Mouse (Mus musculus): ENCODE data around the gene Cfap69.
"Not testable (repeated sequence)": the region's sequence is repeated elsewhere in the genome, so short reads cannot be mapped to it uniquely, and the experiment has no call there.

Gene Cfap69

GRCm38 (mm10) chr5:5663655-5664370, at the start of gene Cfap69:
Gene Cfap69 (minus strand): TSS chr5:5664239.
- peak; percentile 80 to 84 for DNase-seq

GRCm38 (mm10) chr5:5711032-5711431, 47.0 kb upstream of the Cfap69 start:
- no peak for DNase-seq

- DNase-seq, result no peak
These were observed 43.6 kb upstream of the Cfap69 start for GRCm38 (mm10) chr5:5707341-5708278.

- no peak for DNase-seq
These were observed 41.0 kb upstream of the Cfap69 start for GRCm38 (mm10) chr5:5705019-5705418.

- no peak for DNase-seq
These were observed 36.3 kb upstream of the Cfap69 start for GRCm38 (mm10) chr5:5700386-5700785.

- no peak for DNase-seq
These were observed 34.8 kb upstream of the Cfap69 start for GRCm38 (mm10) chr5:5698830-5699229.

- DNase-seq, result no peak
These were observed 31.4 kb upstream of the Cfap69 start for GRCm38 (mm10) chr5:5695401-5695942.

GRCm38 (mm10) chr5:5693956-5694653, 30.1 kb upstream of the Cfap69 start, which contains the start of gene Steap2:
Gene Steap2 (minus strand): TSS chr5:5694578.
- peak; percentile 70 to 92 for DNase-seq

- peak in 1 of 2 experiments; percentile 49 for DNase-seq
These were observed 29.5 kb upstream of the Cfap69 start for GRCm38 (mm10) chr5:5693541-5693955.

GRCm38 (mm10) chr5:5692167-5692738, 28.2 kb upstream of the Cfap69 start:
- no peak for DNase-seq

GRCm38 (mm10) chr5:5688945-5689540, 25.0 kb upstream of the Cfap69 start:
- DNase-seq, result no peak

- no peak for DNase-seq
These were observed 24.2 kb upstream of the Cfap69 start for GRCm38 (mm10) chr5:5688228-5688627.

- no peak for DNase-seq
These were observed 22.9 kb upstream of the Cfap69 start for GRCm38 (mm10) chr5:5686973-5687372.

GRCm38 (mm10) chr5:5684946-5685345, 20.9 kb upstream of the Cfap69 start:
- not testable (repeated sequence) for DNase-seq

- DNase-seq, result no peak
These were observed 19.3 kb upstream of the Cfap69 start for GRCm38 (mm10) chr5:5683292-5683691.

GRCm38 (mm10) chr5:5679459-5679858, 15.4 kb upstream of the Cfap69 start:
- no peak for DNase-seq

- DNase-seq, result no peak
These were observed 12.0 kb upstream of the Cfap69 start for GRCm38 (mm10) chr5:5676082-5676481.

GRCm38 (mm10) chr5:5668920-5669319, 4.9 kb upstream of the Cfap69 start:
- no peak for DNase-seq

GRCm38 (mm10) chr5:5664371-5664926, 410 bp upstream of the Cfap69 start:
- no peak for DNase-seq

- DNase-seq, result no peak
These were observed 982 bp downstream of the Cfap69 start for GRCm38 (mm10) chr5:5663057-5663456.

GRCm38 (mm10) chr5:5658680-5659079, 5.4 kb downstream of the Cfap69 start:
- no peak for DNase-seq

GRCm38 (mm10) chr5:5657932-5658331, 6.1 kb downstream of the Cfap69 start:
- no peak for DNase-seq

Measured in kidney, postnatal 25 days (tissue).